Mouse (Mus musculus) liver, embryonic 11.5 days (tissue): ENCODE measurements around the gene Fgfr2. TPM values are rescaled to one million over a fixed set of nuclear protein-coding genes. Genes with fewer than 3 reads are reported as not detected.

Source experiments
- ATAC-seq: fragments of 200-750 bp; cut with Nextera tagmentation; replicated peaks from 2 replicates; pipeline ENCODE4 v1.8.0; 2017; ENCODE audit warnings: moderate number of reproducible peaks, mild to moderate bottlenecking, moderate TSS enrichment, moderate library complexity; ENCODE audit not compliant: low FRiP score
- DNase-seq: peaks from one replicate; pipeline ENCODE4 v3.0.0-alpha.2; 2017; ENCODE audit warnings: low spot score
- H3K27ac ChIP-seq: fragments of 300-500 bp; sonication (generic); 2 replicates; pipeline ENCODE4 v1.5.1; 2014; ENCODE audit warnings: mild to moderate bottlenecking, low read depth, low read length, control low read depth
- H3K27me3 ChIP-seq: fragments of 300-500 bp; sonication (generic); replicated peaks from 2 replicates; pipeline ENCODE4 v1.6.1; 2014; ENCODE audit warnings: low read length, mixed read lengths; ENCODE audit not compliant: control insufficient read depth, insufficient read depth
- H3K36me3 ChIP-seq: fragments of 300-500 bp; sonication (generic); 2 replicates; pipeline ENCODE4 v1.6.1; 2014; ENCODE audit warnings: mild to moderate bottlenecking, low read length, moderate library complexity, mixed read lengths; ENCODE audit not compliant: control insufficient read depth, insufficient read depth
- H3K4me1 ChIP-seq: fragments of 300-500 bp; sonication (generic); replicated peaks from 2 replicates; pipeline ENCODE4 v1.6.1; 2014; ENCODE audit warnings: low read length, mixed read lengths; ENCODE audit not compliant: control insufficient read depth, insufficient read depth
- H3K4me2 ChIP-seq: fragments of 300-500 bp; sonication (generic); 2 replicates; pipeline ENCODE4 v1.6.1; 2014; ENCODE audit warnings: mild to moderate bottlenecking, control low read depth, moderate library complexity
- H3K4me3 ChIP-seq: fragments of 300-500 bp; sonication (generic); 2 replicates; pipeline ENCODE4 v1.5.1; 2014; ENCODE audit warnings: low read depth, low read length, control low read depth
- H3K9ac ChIP-seq: fragments of 300-500 bp; sonication (generic); 2 replicates; pipeline ENCODE4 v1.6.1; 2014; ENCODE audit warnings: low read depth, low read length, control low read depth
- H3K9me3 ChIP-seq: fragments of 300-500 bp; sonication (generic); 2 replicates; pipeline ENCODE4 v1.6.1; 2016; ENCODE audit warnings: low read length, inconsistent platforms, mixed read lengths; ENCODE audit not compliant: control insufficient read depth
- WGBS: fragments of 180-500 bp; shearing (Covaris S2); extraction: QIAGEN DNeasy Blood & Tissue Kit; methylation state at CpG from one replicate; pipeline ENCODE4 v1.1.7; 2014; 5-methylcytosine and 5-hydroxymethylcytosine counted together
- polyA plus RNA-seq: library from polyadenylated mRNA; unstranded; fragments of >200 nt; fragmentation: Nextera tagmentation; extraction: Ambion mirVana; gene quantifications from 2 replicates; pipeline ENCODE4 v1.2.1, GENCODE M21; 2014

Fgfr2 gene
- polyA plus RNA-seq, 1 experiment from 2014 or later = 32.6 TPM

DNA sequence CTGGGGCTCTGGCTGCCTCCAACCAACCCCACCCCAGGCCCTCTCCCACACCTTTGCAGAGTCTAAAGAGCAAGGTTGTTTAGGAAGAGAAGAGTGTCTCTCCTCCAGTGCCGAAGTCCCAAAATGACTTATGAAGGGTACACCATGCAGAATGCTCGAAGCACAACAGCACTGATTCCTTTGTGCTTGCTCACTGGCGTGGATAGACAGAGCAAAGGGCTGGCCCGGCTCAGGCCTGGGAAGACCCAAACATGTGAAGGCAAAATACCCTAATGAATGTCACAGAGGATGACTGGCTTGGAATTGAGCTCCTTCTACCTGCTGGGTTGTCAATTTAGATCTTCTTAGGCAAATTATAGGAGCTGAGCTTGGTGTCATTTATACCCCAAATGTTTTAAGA, 2914.5 kb downstream of the Fgfr2 start:
- no peak overlapping the region for H3K27ac ChIP-seq
- no peaks in the 10 kb centered on the region for H3K27me3 ChIP-seq
- DNase-seq = no peak
- peaks cover 2% of the 10 kb centered on the region; the same call in 1 of the 2 replicates for H3K36me3 ChIP-seq
- H3K4me3 ChIP-seq = no peak overlapping the region
- 83% methylated on average over 4 of the region's 4 CpGs for WGBS
- H3K4me2 ChIP-seq = no peak overlapping the region
- no peaks in the 10 kb centered on the region for H3K9me3 ChIP-seq
- no peak overlapping the region for H3K9ac ChIP-seq
- no peaks in the 10 kb centered on the region for H3K4me1 ChIP-seq
- ATAC-seq = no peak

DNA sequence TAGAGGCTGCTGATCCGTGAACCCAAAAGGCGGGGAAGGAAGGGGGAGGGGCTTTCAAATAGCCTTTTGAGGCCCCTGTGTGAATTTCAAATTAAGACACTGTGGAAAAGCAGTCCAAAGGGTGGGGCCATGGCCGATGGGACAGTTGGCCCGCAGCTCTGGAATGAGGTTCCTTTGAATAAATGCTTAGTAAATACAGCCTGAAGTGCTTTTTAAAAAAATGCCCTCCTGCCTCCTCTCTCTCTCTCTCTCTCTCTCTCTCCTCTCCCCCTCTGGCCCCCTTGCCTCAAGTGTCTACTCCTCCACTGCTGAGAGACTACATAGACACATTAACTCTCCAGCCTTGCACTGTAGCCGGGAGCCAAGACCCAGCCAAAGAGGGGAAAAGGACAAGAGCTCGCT, 2917.0 kb downstream of the Fgfr2 start:
- Histone ChIP-seq H3K9me3 (no peaks in the 10 kb centered on the region), H3K27me3 (no peaks in the 10 kb centered on the region), H3K27ac (no peak overlapping the region), H3K4me2 (no peak overlapping the region), H3K36me3 (peaks cover 2% of the 10 kb centered on the region; the same call in 1 of the 2 replicates), H3K4me1 (no peaks in the 10 kb centered on the region), H3K9ac (no peak overlapping the region), H3K4me3 (no peak overlapping the region)
- WGBS = 61% methylated on average over 6 of the region's 6 CpGs
- DNase-seq (no peak), ATAC-seq (no peak)

DNA sequence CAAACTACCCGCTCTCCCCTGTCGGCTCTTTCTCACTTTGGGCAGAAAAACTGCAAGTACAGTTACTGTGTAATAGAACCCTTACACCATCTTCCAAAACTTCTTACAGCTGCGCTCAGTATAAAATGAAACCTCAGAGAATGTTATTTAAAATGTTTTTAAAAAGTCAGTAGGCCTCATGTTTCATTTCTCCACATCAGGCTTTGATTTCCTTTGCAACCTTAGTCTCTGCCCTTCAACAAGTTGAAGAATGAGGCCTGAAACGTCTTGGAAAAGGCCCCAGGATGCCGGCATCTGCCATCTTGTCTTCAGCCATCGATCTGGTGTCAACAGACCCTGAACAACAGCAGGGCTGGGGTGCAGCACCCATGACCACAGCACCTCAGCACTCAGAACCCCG, 2918.0 kb downstream of the Fgfr2 start:
- Histone ChIP-seq H3K4me1 (no peaks in the 10 kb centered on the region), H3K4me3 (no peak overlapping the region), H3K9ac (no peak overlapping the region), H3K9me3 (no peaks in the 10 kb centered on the region), H3K27ac (no peak overlapping the region), H3K4me2 (no peak overlapping the region), H3K36me3 (peaks cover 2% of the 10 kb centered on the region; the same call in 1 of the 2 replicates), H3K27me3 (no peaks in the 10 kb centered on the region)
- DNase-seq (no peak), ATAC-seq (no peak)
- 85% methylated on average over 7 of the region's 7 CpGs for WGBS

- H3K4me1 ChIP-seq = no peaks in the 10 kb centered on the region
- no peaks in the 10 kb centered on the region for H3K36me3 ChIP-seq
- H3K9ac ChIP-seq = no peak overlapping the region
- H3K27ac ChIP-seq = no peak overlapping the region
- H3K4me3 ChIP-seq = no peak overlapping the region
- ATAC-seq (no peak), DNase-seq (no peak)
- H3K4me2 ChIP-seq = no peak overlapping the region
- no peaks in the 10 kb centered on the region for H3K9me3 ChIP-seq
- no peaks in the 10 kb centered on the region for H3K27me3 ChIP-seq
- 87% methylated on average over 8 of the region's 8 CpGs for WGBS
Observed at GRCm38 (mm10) chr7:130201020-130201419, 2922.1 kb downstream of the Fgfr2 start.

DNA sequence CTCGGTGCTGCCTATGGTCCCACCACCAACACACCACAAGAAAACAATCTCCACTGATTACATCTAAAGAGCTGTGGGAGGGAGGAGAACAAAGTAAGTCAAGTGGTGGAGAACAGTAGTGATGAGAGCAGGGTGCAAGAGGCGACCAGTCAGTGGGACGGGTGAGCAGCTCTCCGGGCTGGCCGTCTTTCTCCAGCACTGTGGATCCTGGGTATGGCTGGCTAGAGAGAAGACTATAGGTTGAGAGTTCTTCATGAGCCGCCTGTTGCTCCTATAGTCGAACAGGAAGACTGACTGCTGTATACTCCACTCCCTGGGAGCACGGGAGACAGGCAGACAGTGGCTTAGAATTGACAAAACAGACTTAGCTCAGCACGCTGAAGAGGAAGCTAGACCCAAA, 2923.2 kb downstream of the Fgfr2 start:
- Histone ChIP-seq H3K27me3 (no peaks in the 10 kb centered on the region), H3K9me3 (no peaks in the 10 kb centered on the region), H3K27ac (no peak overlapping the region), H3K4me3 (no peak overlapping the region), H3K4me1 (no peaks in the 10 kb centered on the region), H3K36me3 (no peaks in the 10 kb centered on the region), H3K9ac (no peak overlapping the region), H3K4me2 (no peak overlapping the region)
- DNase-seq (no peak), ATAC-seq (no peak)
- WGBS = 81% methylated on average over 9 of the region's 9 CpGs

DNA sequence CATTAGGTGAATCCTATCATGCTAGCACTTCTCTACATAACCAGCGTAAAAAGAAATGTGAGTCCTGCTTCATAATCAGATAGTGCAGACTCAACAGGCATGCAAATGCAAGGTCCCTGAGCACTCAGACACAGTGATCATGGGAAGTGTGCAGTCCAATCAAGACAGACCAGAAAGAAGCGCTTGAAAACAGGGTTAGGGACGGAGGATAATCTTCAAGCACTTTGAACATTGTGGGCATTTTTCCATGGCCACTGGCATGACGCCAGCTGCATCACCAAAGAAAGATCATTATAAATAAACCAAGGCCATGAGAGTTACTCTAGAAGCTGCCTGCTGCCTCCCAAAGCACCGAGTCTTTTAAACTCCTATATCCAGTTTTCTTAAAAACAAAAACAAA, 2923.8 kb downstream of the Fgfr2 start:
- WGBS = 85% methylated on average over 5 of the region's 5 CpGs
- no peak overlapping the region for H3K4me2 ChIP-seq

GRCm38 (mm10) chr7:130195081-130195480, 2928.1 kb downstream of the Fgfr2 start:
- DNase-seq (no peak), ATAC-seq (no peak)
- no peak overlapping the region for H3K27ac ChIP-seq
- WGBS = 81% methylated on average over 2 of the region's 2 CpGs
- H3K4me3 ChIP-seq = no peak overlapping the region
- H3K9ac ChIP-seq = no peak overlapping the region
- no peaks in the 10 kb centered on the region for H3K36me3 ChIP-seq
- H3K27me3 ChIP-seq = no peaks in the 10 kb centered on the region
- no peaks in the 10 kb centered on the region for H3K9me3 ChIP-seq
- no peak overlapping the region for H3K4me2 ChIP-seq
- H3K4me1 ChIP-seq = no peaks in the 10 kb centered on the region

More for the DNA sequence above, 2923.8 kb downstream of the Fgfr2 start:
- no peaks in the 10 kb centered on the region for H3K36me3 ChIP-seq
- ATAC-seq (no peak), DNase-seq (no peak)
- no peak overlapping the region for H3K9ac ChIP-seq
- H3K27ac ChIP-seq = no peak overlapping the region
- H3K4me1 ChIP-seq = no peaks in the 10 kb centered on the region
- no peaks in the 10 kb centered on the region for H3K9me3 ChIP-seq
- H3K4me3 ChIP-seq = no peak overlapping the region
- H3K27me3 ChIP-seq = no peaks in the 10 kb centered on the region

- Histone ChIP-seq H3K4me1 (no peaks in the 10 kb centered on the region), H3K27me3 (no peaks in the 10 kb centered on the region), H3K36me3 (no peaks in the 10 kb centered on the region), H3K4me2 (no peak overlapping the region), H3K9ac (no peak overlapping the region), H3K27ac (no peak overlapping the region), H3K9me3 (no peaks in the 10 kb centered on the region), H3K4me3 (no peak overlapping the region)
- ATAC-seq (no peak), DNase-seq (no peak)
- 58% methylated on average over 15 of the region's 15 CpGs for WGBS
Observed at GRCm38 (mm10) chr7:130190329-130190975, 2932.7 kb downstream of the Fgfr2 start.

GRCm38 (mm10) chr7:130189901-130190300, 2933.2 kb downstream of the Fgfr2 start:
- Histone ChIP-seq H3K4me2 (no peak overlapping the region), H3K9ac (no peak overlapping the region), H3K27ac (no peak overlapping the region), H3K4me3 (no peak overlapping the region), H3K4me1 (no peaks in the 10 kb centered on the region), H3K9me3 (no peaks in the 10 kb centered on the region), H3K36me3 (no peaks in the 10 kb centered on the region), H3K27me3 (no peaks in the 10 kb centered on the region)
- no peak for DNase-seq
- 76% methylated on average over 4 of the region's 4 CpGs for WGBS
- ATAC-seq = no peak
